Mouse (Mus musculus) limb, embryonic 15.5 days (tissue): Measurements from ENCODE around the gene Cdkl1. TPM values are rescaled to one million over a fixed set of nuclear protein-coding genes. Genes with fewer than 3 reads are reported as not detected.

Experiments used
- ATAC-seq: fragments of 200-750 bp; cut with Nextera tagmentation; 2 replicates; pipeline ENCODE4 v1.8.0; 2017; ENCODE audit warnings: low read depth, moderate TSS enrichment; ENCODE audit not compliant: insufficient number of reproducible peaks, low FRiP score, low TSS enrichment
- H3K27ac ChIP-seq: fragments of 300-500 bp; sonication (generic); 2 replicates; pipeline ENCODE4 v1.5.1; 2015; ENCODE audit warnings: moderate library complexity, mild to moderate bottlenecking, inconsistent platforms
- H3K27me3 ChIP-seq: fragments of 300-500 bp; sonication (generic); 2 replicates; pipeline ENCODE4 v1.6.1; 2015; ENCODE audit warnings: inconsistent platforms
- H3K36me3 ChIP-seq: fragments of 300-500 bp; sonication (generic); 2 replicates; pipeline ENCODE4 v1.6.1; 2015; ENCODE audit warnings: inconsistent platforms
- H3K4me1 ChIP-seq: fragments of 300-500 bp; sonication (generic); 2 replicates; pipeline ENCODE4 v1.6.1; 2015; ENCODE audit warnings: inconsistent platforms
- H3K4me2 ChIP-seq: fragments of 300-500 bp; sonication (generic); 2 replicates; pipeline ENCODE4 v1.6.1; 2015; ENCODE audit warnings: mild to moderate bottlenecking, inconsistent platforms
- H3K4me3 ChIP-seq: fragments of 300-500 bp; sonication (generic); 2 replicates; pipeline ENCODE4 v1.5.1; 2015; ENCODE audit warnings: mild to moderate bottlenecking, inconsistent platforms
- H3K9ac ChIP-seq: fragments of 300-500 bp; sonication (generic); 2 replicates; pipeline ENCODE4 v1.6.1; 2015; ENCODE audit warnings: inconsistent platforms
- H3K9me3 ChIP-seq: fragments of 300-500 bp; sonication (generic); 2 replicates; pipeline ENCODE4 v1.6.1; 2016; ENCODE audit warnings: inconsistent platforms
- WGBS: fragments of 180-500 bp; shearing (Covaris S2); methylation state at CpG from one replicate; pipeline ENCODE4 v1.1.7; 2015; 5-methylcytosine and 5-hydroxymethylcytosine counted together
- polyA plus RNA-seq: library from polyadenylated mRNA; unstranded; fragments of >200 nt; fragmentation: Nextera tagmentation; extraction: Ambion mirVana; gene quantifications from 2 replicates; pipeline ENCODE4 v1.2.1, GENCODE M21; 2015

The Cdkl1 gene
- polyA plus RNA-seq, 1 experiment from 2014 or later: 1.5 TPM

- Histone ChIP-seq H3K4me3 (no peak overlapping the region), H3K27me3 (no peaks in the 10 kb centered on the region), H3K4me2 (no peak overlapping the region), H3K4me1 (peaks cover 2% of the 10 kb centered on the region; the same call in 1 of the 2 replicates), H3K9me3 (no peaks in the 10 kb centered on the region), H3K9ac (no peak overlapping the region), H3K36me3 (no peaks in the 10 kb centered on the region), H3K27ac (no peak overlapping the region)
- ATAC-seq: no peak
- 85% methylated on average over 1 of the region's 1 CpGs for WGBS
Measured at GRCm38 (mm10) chr12:69730306-69730705, 60.8 kb downstream of the Cdkl1 start.

- no peak overlapping the region for H3K9ac ChIP-seq
- no peaks in the 10 kb centered on the region for H3K36me3 ChIP-seq
- no peaks in the 10 kb centered on the region for H3K27me3 ChIP-seq
- H3K4me3 ChIP-seq: no peak overlapping the region
- ATAC-seq: no peak
- H3K27ac ChIP-seq: no peak overlapping the region
- H3K4me1 ChIP-seq: peaks cover 4% of the 10 kb centered on the region; the same call in 1 of the 2 replicates
- WGBS: 87% methylated on average over 1 of the region's 1 CpGs
- H3K9me3 ChIP-seq: no peaks in the 10 kb centered on the region
- no peak overlapping the region for H3K4me2 ChIP-seq
Measured at GRCm38 (mm10) chr12:69729246-69729645, 61.8 kb downstream of the Cdkl1 start.

GRCm38 (mm10) chr12:69724711-69725460, 66.2 kb downstream of the Cdkl1 start, which contains the start of the genes L2hgdh and Atp5s:
L2hgdh (minus strand) TSS chr12:69724873.
Atp5s (plus strand) TSS chr12:69724950.
- ATAC-seq: peak; percentile 92
- under 1% methylated on average over 60 of the region's 60 CpGs for whole genome bisulfite sequencing

GRCm38 (mm10) chr12:69724018-69724710, 66.9 kb downstream of the Cdkl1 start:
- no peak for ATAC-seq
- H3K4me1 ChIP-seq: peaks cover 13% of the 10 kb centered on the region
- H3K36me3 ChIP-seq: peaks cover 11% of the 10 kb centered on the region
- peak overlapping the region; percentile 74 for H3K9ac ChIP-seq
- H3K9me3 ChIP-seq: no peaks in the 10 kb centered on the region; the same call in 1 of the 2 replicates
- 1% methylated on average over 23 of the region's 24 CpGs for WGBS
- H3K27me3 ChIP-seq: no peaks in the 10 kb centered on the region
- peak overlapping the region; percentile 87 for H3K4me3 ChIP-seq
- H3K27ac ChIP-seq: no peak overlapping the region; the same call in none of the 2 replicates
- peak overlapping the region; percentile 88 for H3K4me2 ChIP-seq

More at GRCm38 (mm10) chr12:69724711-69725460, 66.2 kb downstream of the Cdkl1 start, which contains the start of the genes L2hgdh and Atp5s:
- H3K4me1 ChIP-seq: peaks cover 13% of the 10 kb centered on the region
- peaks cover 3% of the 10 kb centered on the region for H3K36me3 ChIP-seq
- no peaks in the 10 kb centered on the region for H3K9me3 ChIP-seq
- no peaks in the 10 kb centered on the region for H3K27me3 ChIP-seq
- peak within 1 kb of the TSS; percentile 88 for H3K4me2 ChIP-seq
- H3K9ac ChIP-seq: peak within 1 kb of the TSS; percentile 74
- peak within 1 kb of the TSS; percentile 87 for H3K4me3 ChIP-seq
- H3K27ac ChIP-seq: peak within 1 kb of the TSS; percentile 91

- Histone ChIP-seq H3K4me2 (peak overlapping the region; percentile 88), H3K4me1 (peaks cover 13% of the 10 kb centered on the region), H3K9ac (no peak overlapping the region), H3K27me3 (no peaks in the 10 kb centered on the region), H3K36me3 (peaks cover 14% of the 10 kb centered on the region), H3K27ac (no peak overlapping the region), H3K9me3 (no peaks in the 10 kb centered on the region; the same call in 1 of the 2 replicates), H3K4me3 (peak overlapping the region; percentile 87)
- no peak for ATAC-seq
- 58% methylated on average over 2 of the region's 2 CpGs for WGBS
Measured at GRCm38 (mm10) chr12:69723376-69723775, 67.7 kb downstream of the Cdkl1 start.

- H3K4me2 ChIP-seq: no peak overlapping the region
- peaks cover 19% of the 10 kb centered on the region for H3K36me3 ChIP-seq
- WGBS: 79% methylated on average over 3 of the region's 3 CpGs
- H3K9ac ChIP-seq: no peak overlapping the region
- H3K27me3 ChIP-seq: no peaks in the 10 kb centered on the region
- no peak overlapping the region for H3K27ac ChIP-seq
- H3K4me1 ChIP-seq: peaks cover 13% of the 10 kb centered on the region
- no peak overlapping the region for H3K4me3 ChIP-seq
- no peak for ATAC-seq
- H3K9me3 ChIP-seq: no peaks in the 10 kb centered on the region; the same call in 1 of the 2 replicates
Measured at GRCm38 (mm10) chr12:69722857-69723256, 68.2 kb downstream of the Cdkl1 start.

GRCm38 (mm10) chr12:69713628-69714027, 77.4 kb downstream of the Cdkl1 start:
- H3K27me3 ChIP-seq: no peaks in the 10 kb centered on the region
- peaks cover 13% of the 10 kb centered on the region for H3K36me3 ChIP-seq
- no peaks in the 10 kb centered on the region for H3K9me3 ChIP-seq
- no peak overlapping the region for H3K4me2 ChIP-seq
- no peak overlapping the region for H3K4me3 ChIP-seq
- no peak for ATAC-seq
- H3K27ac ChIP-seq: no peak overlapping the region
- H3K9ac ChIP-seq: no peak overlapping the region
- H3K4me1 ChIP-seq: no peaks in the 10 kb centered on the region

GRCm38 (mm10) chr12:69704799-69705458, 86.1 kb downstream of the Cdkl1 start:
- Histone ChIP-seq H3K36me3 (peaks cover 25% of the 10 kb centered on the region), H3K4me3 (no peak overlapping the region), H3K27ac (no peak overlapping the region), H3K9me3 (no peaks in the 10 kb centered on the region), H3K4me2 (no peak overlapping the region), H3K27me3 (no peaks in the 10 kb centered on the region), H3K9ac (no peak overlapping the region), H3K4me1 (no peaks in the 10 kb centered on the region)
- 84% methylated on average over 11 of the region's 11 CpGs for WGBS
- no peak for ATAC-seq

GRCm38 (mm10) chr12:69698352-69698751, 92.7 kb downstream of the Cdkl1 start:
- peak; percentile 72; the same call in 1 of the 2 replicates for ATAC-seq
- H3K27ac ChIP-seq: no peak overlapping the region
- H3K4me2 ChIP-seq: no peak overlapping the region
- no peaks in the 10 kb centered on the region for H3K4me1 ChIP-seq
- 81% methylated on average over 6 of the region's 6 CpGs for WGBS
- H3K9me3 ChIP-seq: no peaks in the 10 kb centered on the region
- no peaks in the 10 kb centered on the region for H3K27me3 ChIP-seq
- no peak overlapping the region for H3K4me3 ChIP-seq
- no peak overlapping the region for H3K9ac ChIP-seq
- peaks cover 11% of the 10 kb centered on the region; the same call in 1 of the 2 replicates for H3K36me3 ChIP-seq
